Mouse (Mus musculus) heart, postnatal 0 days (tissue): ENCODE measurements at regions not wholly inside any gene's neighbourhood (a gene's known extent, or its start where the extent isn't known, plus 50 kb on each side); places are given as distances from the start of the nearest gene placed in this dataset.

Source experiments
- CTCF ChIP-seq: IDR thresholded peaks from 2 replicates; pipeline ENCODE4 v1.5.1; 2016; ENCODE audit warnings: antibody characterized with exemption, control low read depth, low read depth
- EP300 ChIP-seq: IDR thresholded peaks from 2 replicates; pipeline ENCODE4 v1.6.1; 2016; ENCODE audit warnings: antibody characterized with exemption, low read depth

- TF ChIP-seq CTCF (no peak), EP300 (no peak)
Observed at GRCm38 (mm10) chr3:101737197-101737596, 111.6 kb downstream of the Mab21l3 start.
